In the genomic region with DNA sequence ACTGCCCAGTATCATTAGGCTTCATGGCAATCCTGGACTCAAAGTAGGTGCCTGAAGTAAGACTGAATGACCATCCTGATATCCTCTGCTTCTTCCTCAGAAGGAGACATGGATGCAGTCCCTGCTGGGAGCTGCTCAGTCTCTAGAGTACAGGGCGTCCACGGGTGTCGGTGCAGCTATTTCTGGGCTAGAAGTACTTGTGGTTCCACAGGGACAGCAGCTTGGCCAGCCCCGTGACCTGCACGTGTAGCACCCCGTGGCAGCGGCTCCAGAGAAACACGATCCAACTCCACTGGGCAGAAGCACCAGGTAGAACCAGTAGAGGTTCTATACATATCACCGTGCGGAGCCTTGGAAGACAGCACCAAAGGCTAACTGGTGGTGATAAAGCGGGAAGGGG, we compare ENCODE assay signal across 20 mouse cellular contexts. TPM values are rescaled to one million over a fixed set of nuclear protein-coding genes. Genes with fewer than 3 reads are reported as not detected.
DNase-seq lines count a peak whose midpoint lies in the region; ATAC-seq lines count a peak whose summit lies in the region.
"Had no signal": no experiment of that assay in that cellular context is flagged by ENCODE, and none has a peak within 500 bp of the region (broad histone marks: within the 10 kb centered on the region; RNA-seq: fewer than 3 reads in every experiment).

No protein-coding gene starts in this region.

- no peak for ATAC-seq in heart, embryonic 11.5 days (replicated peaks; ENCODE audit: insufficient number of reproducible peaks, low FRiP score, low TSS enrichment)
- ATAC-seq in megakaryocyte-erythroid progenitor cell, adult 5-6 weeks (replicated peaks; ENCODE audit: low FRiP score, low TSS enrichment, poor library complexity, severe bottlenecking), result no peak
- ATAC-seq: forebrain, postnatal 0 days had no signal

- no peak overlapping the region for H3K4me3 ChIP-seq in heart, embryonic 11.5 days (ENCODE audit: low read depth, low read length)
- H3K4me3 ChIP-seq: embryonic facial prominence, embryonic 10.5 days; heart, embryonic 15.5 days; hindbrain, embryonic 12.5 days; kidney, embryonic 15.5 days; stomach, embryonic 15.5 days had no signal

- H3K27ac ChIP-seq in heart, embryonic 11.5 days (ENCODE audit: low read depth, low read length), result no peak overlapping the region
- H3K27ac ChIP-seq: embryonic facial prominence, embryonic 10.5 days; heart, embryonic 15.5 days; hindbrain, embryonic 12.5 days; kidney, embryonic 15.5 days; stomach, embryonic 15.5 days had no signal

- H3K4me2 ChIP-seq in heart, embryonic 11.5 days, result no peak overlapping the region
- H3K4me2 ChIP-seq: heart, embryonic 15.5 days; hindbrain, embryonic 12.5 days; kidney, embryonic 15.5 days; midbrain, embryonic 11.5 days; stomach, embryonic 15.5 days had no signal

- peak; percentile 64 for DNase-seq in cerebellum, adult 9-10 months
- DNase-seq in cerebellum, adult 11 months, result no peak
- peak; percentile 80 to 85 for DNase-seq in heart, adult 18-20 months
- DNase-seq in heart, adult 9 months (ENCODE audit: low spot score in 2 of 2), result peak; percentile 76 to 84
- DNase-seq in skeletal muscle tissue, adult 2 months (ENCODE audit: low read depth, low spot score), result peak; percentile 89
- DNase-seq in thymus, postnatal 36 days, result no peak
- DNase-seq: forebrain, postnatal 0 days; kidney, adult 11 months; kidney, postnatal 36 days; layer of hippocampus, postnatal 36 days; right cerebral cortex, postnatal 4 days; thymus, postnatal 25 days had no signal

- WGBS in heart, embryonic 11.5 days (ENCODE audit: insufficient replicate concordance), result 80% methylated on average over 11 of the region's 11 CpGs

- H3K9ac ChIP-seq in heart, embryonic 11.5 days (ENCODE audit: low read depth, low read length), result no peak overlapping the region
- H3K9ac ChIP-seq: forebrain, postnatal 0 days; heart, embryonic 15.5 days; hindbrain, embryonic 12.5 days; kidney, embryonic 15.5 days; stomach, embryonic 15.5 days had no signal

- H3K9me3 ChIP-seq in heart, embryonic 11.5 days (replicated peaks; ENCODE audit: control insufficient read depth, low read length), result no peaks in the 10 kb centered on the region
- H3K9me3 ChIP-seq: embryonic facial prominence, embryonic 10.5 days; heart, embryonic 15.5 days; hindbrain, embryonic 12.5 days; kidney, embryonic 15.5 days; stomach, embryonic 15.5 days had no signal

- no peaks in the 10 kb centered on the region for H3K27me3 ChIP-seq in heart, embryonic 11.5 days (ENCODE audit: control insufficient read depth, insufficient read depth, low read length)
- H3K27me3 ChIP-seq: heart, embryonic 15.5 days; hindbrain, embryonic 12.5 days; kidney, embryonic 15.5 days; stomach, embryonic 15.5 days had no signal

- H3K4me1 ChIP-seq in heart, embryonic 11.5 days (ENCODE audit: control insufficient read depth, insufficient read depth, low read length), result peaks cover 11% of the 10 kb centered on the region

- no peaks in the 10 kb centered on the region for H3K36me3 ChIP-seq in heart, embryonic 11.5 days (ENCODE audit: control insufficient read depth, insufficient read depth, low read length)
- H3K36me3 ChIP-seq: embryonic facial prominence, embryonic 10.5 days; heart, embryonic 15.5 days; kidney, embryonic 15.5 days; stomach, embryonic 15.5 days had no signal

RNA-seq across cellular contexts. Expression of a gene that starts 13.3 kb away (rescaled TPM):
- total RNA-seq in heart, adult 18-20 months (2021), result 10 to 100 TPM; 70.1 to 70.9 TPM
- polyA plus RNA-seq in heart, embryonic 11.5 days (2014; fragmentation: Nextera tagmentation; extraction: Ambion mirVana), result 0.99 and 1.6 TPM in 2 replicates
- total RNA-seq in megakaryocyte-erythroid progenitor cell, adult 5-6 weeks (2014; fragmentation: Nextera tagmentation), result 0.24 TPM in 1 of 2 replicates, not detected in the other
- not detected in 2 replicates for total RNA-seq in megakaryocyte-erythroid progenitor cell, adult 5-6 weeks (2017)

RNA-seq across cellular contexts. Expression of a gene that starts 52.8 kb away (rescaled TPM):
- total RNA-seq in heart, adult 18-20 months (2021), result 100 to 1,000 TPM; 122 to 123 TPM
- 59.1 and 60.6 TPM in 2 replicates for polyA plus RNA-seq in heart, embryonic 11.5 days (2014; fragmentation: Nextera tagmentation; extraction: Ambion mirVana)
- total RNA-seq in megakaryocyte-erythroid progenitor cell, adult 5-6 weeks (2014; fragmentation: Nextera tagmentation), result 34.5 and 36.1 TPM in 2 replicates
- 18.7 and 18.9 TPM in 2 replicates for total RNA-seq in megakaryocyte-erythroid progenitor cell, adult 5-6 weeks (2017)

Comparison
In these comparisons a context has a peak if more than half of its experiments do, and no peak if none do; other contexts are left out.
1. DNase-seq: peak in cerebellum, adult 9-10 months (single experiment), heart, adult 18-20 months (2 of 2), heart, adult 9 months (2 of 2) and skeletal muscle tissue, adult 2 months (single experiment); none in cerebellum, adult 11 months (single experiment) and thymus, postnatal 36 days (0 of 2).
2. RNA of a gene that starts 13.3 kb away (total RNA-seq): 70.1 to 70.9 TPM in heart, adult 18-20 months; 0.24 TPM in megakaryocyte-erythroid progenitor cell, adult 5-6 weeks; every median in the first group is over 10 times any median in the second.